Mouse (Mus musculus): ENCODE measurements around the gene Zfp648. TPM values are rescaled to one million over a fixed set of nuclear protein-coding genes. Genes with fewer than 3 reads are reported as not detected.

Gene Zfp648
- not detected in 2 replicates for polyA plus RNA-seq (2012; rRNA removed; ENCODE audit: low replicate concordance)

DNA sequence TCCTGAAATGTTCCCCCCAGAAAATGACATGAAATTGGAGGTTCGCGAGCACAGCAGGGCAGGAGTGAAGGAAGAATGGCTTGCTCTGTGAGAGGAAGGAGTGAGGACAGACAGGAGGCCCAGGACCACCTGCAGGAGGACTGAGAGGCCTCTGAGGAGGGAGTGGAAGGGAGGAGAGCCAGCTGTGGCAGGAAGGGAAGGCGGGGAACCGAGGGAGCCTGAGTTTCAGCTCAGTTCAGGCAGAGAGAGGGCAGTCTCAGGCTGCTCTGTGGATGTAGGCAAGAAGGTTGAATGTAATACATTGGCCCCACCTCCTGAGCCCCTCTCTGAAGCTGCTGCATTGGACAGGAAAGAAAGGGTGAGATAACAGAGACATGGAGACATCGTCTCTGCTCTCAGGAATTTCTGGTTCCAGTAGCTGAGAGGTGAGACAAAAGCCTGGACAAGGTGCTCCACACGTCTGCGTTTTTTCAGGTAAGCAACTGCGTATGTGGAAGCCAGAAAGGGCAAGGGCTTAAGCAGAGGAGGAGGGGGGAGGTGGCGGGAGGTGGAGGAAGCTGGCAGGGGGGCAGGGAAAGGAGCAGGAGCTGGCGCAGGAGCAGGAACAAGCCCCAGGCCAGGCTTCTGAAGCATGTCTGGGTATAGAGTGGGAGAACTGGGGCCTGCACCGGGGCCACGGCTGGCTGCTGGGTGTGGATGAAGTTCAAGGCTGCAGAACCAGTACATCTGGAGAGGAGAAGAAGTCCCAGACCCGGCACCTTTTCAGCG is at the start of gene Zfp648:
Gene Zfp648, plus strand, starts transcription at position 233 of the 768 bp plus-strand sequence.

